Mouse (Mus musculus) left cerebral cortex, postnatal 25 days (tissue): ENCODE data around the gene Azgp1. TPM values are rescaled to one million over a fixed set of nuclear protein-coding genes. Genes with fewer than 3 reads are reported as not detected.
"Not testable (repeated sequence)": the region's sequence is repeated elsewhere in the genome, so short reads cannot be mapped to it uniquely, and the experiment has no call there.

Experiments used
- DNase-seq, 2 experiments: peaks; one replicate each; pipeline ENCODE4 v3.0.0; 2022; ENCODE audit warnings: low spot score in 2 of 2, mixed read lengths in 1 of 2
- intact Hi-C: fragments of 180-260 bp; cut with DNase I; formaldehyde crosslinking; loops from one replicate; pipeline ENCODE4 v1.15.1; 2025
- total RNA-seq, 2 experiments: library from RNA; stranded (reverse); gene quantifications; 2 replicates each; pipeline ENCODE4 v1.2.3; 2021

The Azgp1 gene
- total RNA-seq, 2 experiments from 2014 or later = not detected

DNA sequence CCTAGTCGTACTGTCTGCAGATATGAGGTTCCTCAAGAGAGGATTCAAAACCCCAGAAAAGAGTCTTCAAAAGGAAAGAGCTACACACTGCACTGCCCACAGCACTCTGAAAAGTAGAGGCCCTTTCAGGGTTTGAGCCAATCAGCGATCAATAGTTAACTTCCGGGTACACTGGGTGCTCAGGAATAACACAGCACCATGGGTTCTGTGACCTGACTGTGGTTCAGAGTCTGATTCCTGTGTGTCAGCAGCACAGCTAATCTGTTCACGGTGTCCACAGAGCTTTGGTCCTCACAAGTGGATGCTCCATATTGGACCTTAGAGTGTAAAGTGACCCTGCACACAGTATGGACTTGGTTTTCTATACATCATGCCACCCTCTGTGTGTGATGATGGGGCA is 38.3 kb downstream of the Azgp1 start:
- intact Hi-C loops, DNase-seq: not testable (repeated sequence)

DNA sequence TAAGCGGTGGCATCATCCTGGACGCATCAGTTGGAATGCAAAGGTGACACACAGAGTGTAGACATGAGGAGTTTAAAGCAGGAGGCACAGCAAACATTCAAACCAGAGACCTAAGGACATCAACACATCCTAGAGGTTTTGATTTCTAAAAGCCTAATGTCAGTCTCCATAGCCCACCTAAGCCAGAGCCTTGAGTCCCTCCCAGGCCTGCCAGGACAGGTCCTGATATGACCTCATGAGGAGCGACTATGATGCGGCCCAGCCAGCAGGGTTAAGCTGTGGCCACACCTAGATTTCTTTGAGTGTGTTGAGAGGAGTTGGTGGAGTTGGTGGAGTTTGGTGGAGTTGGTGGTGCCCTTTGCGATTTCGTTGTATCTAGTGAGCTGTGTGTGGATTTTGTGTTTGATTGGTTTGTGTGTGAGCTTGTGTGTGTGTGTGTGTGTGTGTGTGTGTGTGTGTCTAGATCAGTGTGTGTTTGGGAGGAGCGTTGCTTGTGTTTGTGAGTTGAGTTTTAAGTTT is 39.7 kb downstream of the Azgp1 start, which contains the start of the genes Smok3a and Smok3b:
TSS of gene Smok3a (plus strand) at position 301 of the 519 bp plus-strand sequence.
TSS of gene Smok3b (plus strand) at position 469 of the 519 bp plus-strand sequence.
- intact Hi-C loops, DNase-seq: not testable (repeated sequence)

Other genes with a start within 250 kb of the Azgp1 start
- 10 to 100 TPM; 69.0 to 73.4 TPM for gene Nyap1, start 239.9 kb upstream of the Azgp1 start, total RNA-seq
- gene Tsc22d4, start 235.8 kb upstream of the Azgp1 start, total RNA-seq = 100 to 1,000 TPM; 173 to 195 TPM
- 10 to 100 TPM; 23.4 to 27.1 TPM for gene Ppp1r35, start 202.7 kb upstream of the Azgp1 start, total RNA-seq
- 10 to 100 TPM; 41.4 to 45.0 TPM for gene Mepce, start 193.9 kb upstream of the Azgp1 start, total RNA-seq
- 1 to 10 TPM; 4.6 to 6.7 TPM for gene Zcwpw1, start 193.7 kb upstream of the Azgp1 start, total RNA-seq
- gene Pilra, start 145.2 kb upstream of the Azgp1 start, total RNA-seq = 1 to 10 TPM in 1 of 2 experiments, under 1 TPM in 1; 0.92 to 1.2 TPM
- gene Pilrb1, start 123.4 kb upstream of the Azgp1 start, total RNA-seq = not detected
- not detected for gene Pilrb2, start 109.7 kb upstream of the Azgp1 start, total RNA-seq
- under 1 TPM; 0.11 to 0.18 TPM for gene Cyp3a13, start 59.9 kb upstream of the Azgp1 start, total RNA-seq
- 10 to 100 TPM; 16.3 to 22.4 TPM for gene Gjc3, start 18.4 kb upstream of the Azgp1 start, total RNA-seq
- gene Smok3a, start 39.7 kb downstream of the Azgp1 start, total RNA-seq = not detected
- gene Smok3b, start 39.9 kb downstream of the Azgp1 start, total RNA-seq = not detected
- not detected for gene Smok3c, start 71.7 kb downstream of the Azgp1 start, total RNA-seq
- gene Zkscan1, start 103.6 kb downstream of the Azgp1 start, total RNA-seq = 10 to 100 TPM; 39.4 to 40.5 TPM
- 10 to 100 TPM; 16.4 to 16.6 TPM for gene Zscan21, start 135.4 kb downstream of the Azgp1 start, total RNA-seq
- 10 to 100 TPM; 11.5 to 16.9 TPM for gene Zfp113, start 174.2 kb downstream of the Azgp1 start, total RNA-seq
- gene Cops6, start 179.6 kb downstream of the Azgp1 start, total RNA-seq = 100 to 1,000 TPM; 130 to 133 TPM
- 10 to 100 TPM; 22.9 to 23.4 TPM for gene Ap4m1, start 190.5 kb downstream of the Azgp1 start, total RNA-seq
- gene Mcm7, start 190.9 kb downstream of the Azgp1 start, total RNA-seq = 10 to 100 TPM; 11.7 to 13.7 TPM
- 10 to 100 TPM; 39.3 to 42.0 TPM for gene Taf6, start 205.9 kb downstream of the Azgp1 start, total RNA-seq
- gene Cnpy4, start 206.0 kb downstream of the Azgp1 start, total RNA-seq = 10 to 100 TPM; 15.6 to 16.9 TPM
- gene Mblac1, start 212.8 kb downstream of the Azgp1 start, total RNA-seq = 10 to 100 TPM in 1 of 2 experiments, 1 to 10 TPM in 1; 8.9 to 10.3 TPM
- gene Nxpe5, start 244.4 kb downstream of the Azgp1 start, total RNA-seq = under 1 TPM in 1 of 2 experiments, not detected in 1; 0.23 TPM